Mouse (Mus musculus): ENCODE data around the gene Clic3. TPM values are rescaled to one million over a fixed set of nuclear protein-coding genes. Genes with fewer than 3 reads are reported as not detected.

The Clic3 gene
- total RNA-seq, 2 experiments from 2014 or later: 3.3 to 3.7 TPM

DNA sequence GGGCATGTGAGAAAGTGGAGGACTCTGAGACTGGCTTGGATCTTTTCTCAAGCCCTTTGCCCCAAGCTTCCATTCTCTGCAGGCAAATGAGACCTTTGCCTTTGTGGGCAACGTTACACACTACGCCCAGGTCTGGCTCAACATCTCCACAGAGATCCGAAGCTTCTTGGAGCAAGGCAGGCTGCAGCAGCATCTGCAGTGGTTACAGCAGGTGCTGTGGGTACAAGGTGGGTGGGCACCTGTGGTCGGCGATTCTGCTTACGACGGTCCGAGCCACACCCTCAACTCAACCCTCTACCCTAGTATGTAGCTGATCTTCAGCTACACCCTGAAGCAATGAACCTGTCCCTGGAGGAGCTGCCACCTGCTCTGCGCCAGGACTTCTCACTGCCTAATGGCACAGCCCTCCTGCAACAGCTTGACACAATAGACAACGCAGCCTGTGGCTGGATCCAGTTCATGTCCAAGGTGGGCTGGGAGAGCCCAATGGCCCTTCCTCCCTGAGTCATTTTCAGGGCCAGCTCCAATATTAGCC lies 20.3 kb upstream of the Clic3 start:
- no peak for DNase-seq
- intact Hi-C loops (cut with DNase I): no loop called here

DNA sequence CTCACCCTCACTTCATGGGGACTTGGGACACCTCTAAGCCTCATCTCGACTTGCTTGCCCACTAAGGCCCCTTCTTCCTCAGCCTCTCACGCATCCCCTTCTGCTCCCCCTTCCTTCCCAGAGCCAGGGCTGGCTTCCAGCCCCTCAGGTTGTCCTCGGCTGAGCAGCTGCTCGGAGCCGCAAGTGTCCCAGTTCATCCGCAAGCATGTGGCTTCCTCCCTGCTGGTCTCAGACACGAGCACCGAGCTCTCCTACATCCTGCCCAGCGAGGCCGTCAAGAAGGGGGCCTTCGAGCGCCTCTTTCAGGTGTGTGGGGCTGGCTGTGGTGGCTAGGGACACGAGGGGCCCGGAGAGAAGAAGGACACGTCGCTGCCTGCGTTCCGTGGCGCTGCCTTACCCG lies 15.6 kb upstream of the Clic3 start:
- intact Hi-C loops (cut with DNase I): no loop called here
- DNase-seq: no peak

DNA sequence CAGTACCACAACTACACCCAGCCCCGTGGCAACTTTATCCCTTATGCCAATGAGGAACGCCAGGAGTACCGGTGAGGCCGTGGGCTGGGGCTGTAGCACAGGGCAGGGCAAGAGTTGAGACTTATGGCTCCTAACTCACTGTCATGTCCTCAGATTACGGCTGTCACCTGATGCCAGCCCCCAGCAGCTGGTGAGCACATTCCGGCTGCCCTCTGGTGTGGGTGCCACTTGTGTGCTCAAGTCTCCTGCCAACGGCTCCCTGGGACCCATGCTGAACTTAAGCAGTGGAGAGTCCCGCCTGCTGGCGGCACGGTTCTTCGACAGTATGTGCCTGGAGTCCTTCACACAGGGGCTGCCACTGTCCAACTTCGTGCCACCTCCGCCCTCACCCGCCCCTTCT lies 14.0 kb upstream of the Clic3 start:
- DNase-seq: no peak
- intact Hi-C loops (cut with DNase I): no loop called here

DNA sequence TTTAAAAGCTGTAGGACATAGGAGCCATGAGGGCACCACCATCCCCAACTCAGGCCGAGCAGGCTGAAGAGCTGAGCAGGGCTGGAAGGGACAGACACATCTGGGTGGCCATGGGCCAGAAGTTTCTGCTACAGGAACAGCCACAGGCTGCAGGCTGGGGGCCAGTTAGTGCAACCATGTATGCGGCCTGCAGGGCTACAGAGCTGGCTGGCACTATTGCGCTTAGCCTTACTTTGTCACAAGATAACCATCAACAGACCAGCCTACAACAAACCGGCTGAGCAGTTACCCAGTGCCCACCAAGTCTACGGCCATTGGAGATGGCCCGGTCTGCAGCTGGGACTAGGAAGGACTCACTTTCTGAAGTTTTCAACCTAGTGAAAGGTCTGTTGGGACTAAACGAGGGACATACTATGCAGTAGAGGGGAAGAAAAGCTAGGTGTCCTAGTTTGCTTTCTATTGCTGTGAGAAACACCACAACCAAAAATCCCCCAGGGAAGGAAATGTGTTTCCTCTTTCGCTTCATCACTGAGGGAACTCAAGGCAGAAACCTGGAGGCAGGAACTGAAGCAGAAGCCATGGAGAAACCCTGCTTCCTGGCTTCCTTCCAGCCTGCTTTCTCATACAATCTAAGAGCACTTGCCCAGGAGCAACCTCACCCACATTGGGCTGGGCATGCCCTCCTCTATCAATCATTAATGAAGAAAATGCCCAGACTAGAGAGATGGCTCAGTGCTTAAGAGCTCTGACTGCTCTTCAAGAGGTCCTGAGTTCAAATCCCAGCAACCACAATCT lies 5.6 kb upstream of the Clic3 start:
- intact Hi-C loops (cut with DNase I): no loop called here
- DNase-seq: no peak

- intact Hi-C loops (cut with DNase I): no loop called here
These were observed 3.7 kb upstream of the Clic3 start for GRCm38 (mm10) chr2:25452951-25453350.

GRCm38 (mm10) chr2:25457022-25457896 lies 621 bp downstream of the Clic3 start:
- intact Hi-C loops (cut with DNase I): no loop called here
- DNase-seq: peak in 1 of 2 experiments; percentile 9

More at GRCm38 (mm10) chr2:25452951-25453350, 3.7 kb upstream of the Clic3 start:
- no peak for DNase-seq

DNA sequence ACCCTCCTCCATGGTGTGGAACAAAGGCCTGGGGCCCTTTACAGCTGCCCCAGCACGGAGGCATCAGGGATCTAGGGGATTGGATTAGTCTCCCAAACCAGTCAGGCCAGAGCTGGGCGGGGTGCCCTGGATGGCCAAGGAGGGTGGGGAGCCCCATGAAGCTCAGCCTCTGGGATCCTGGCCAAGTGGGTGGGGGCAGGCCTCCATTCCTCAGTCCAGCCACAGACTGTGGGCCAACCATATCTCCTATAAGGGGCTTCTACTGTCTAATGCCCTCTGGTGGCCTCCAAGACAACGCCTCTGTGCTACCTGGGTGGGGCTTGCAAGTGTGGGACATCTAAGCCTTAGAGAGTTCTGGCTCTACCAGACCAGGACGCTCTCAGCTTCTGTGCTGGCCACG lies 2.3 kb downstream of the Clic3 start:
- peak; percentile 53 to 68 for DNase-seq
- intact Hi-C loops (cut with DNase I): no loop called here

DNA sequence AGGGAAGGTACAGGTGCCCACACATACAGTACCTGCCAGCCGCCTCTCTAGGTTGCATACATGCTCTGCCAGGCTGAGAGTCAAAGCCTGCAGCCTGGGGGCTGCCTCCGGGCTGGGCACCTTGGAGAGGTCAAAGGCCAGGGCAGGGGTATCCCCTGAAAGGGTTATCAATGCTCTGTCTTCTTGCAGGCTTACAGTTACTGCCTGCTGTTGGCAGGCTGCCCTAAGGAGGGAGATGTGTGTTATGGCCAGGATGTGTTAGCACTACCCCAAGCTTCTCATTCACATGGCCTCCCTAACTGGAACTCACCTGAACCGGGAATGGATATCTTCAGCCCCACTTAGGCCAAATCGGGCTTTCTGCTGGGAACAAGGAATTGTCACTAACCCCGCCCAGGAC lies 3.5 kb downstream of the Clic3 start:
- no peak for DNase-seq
- intact Hi-C loops (cut with DNase I): loop anchor here (2.0 kb wide), 1 partner anchor 31 kb away; the partner anchor contains the start of gene Abca2

DNA sequence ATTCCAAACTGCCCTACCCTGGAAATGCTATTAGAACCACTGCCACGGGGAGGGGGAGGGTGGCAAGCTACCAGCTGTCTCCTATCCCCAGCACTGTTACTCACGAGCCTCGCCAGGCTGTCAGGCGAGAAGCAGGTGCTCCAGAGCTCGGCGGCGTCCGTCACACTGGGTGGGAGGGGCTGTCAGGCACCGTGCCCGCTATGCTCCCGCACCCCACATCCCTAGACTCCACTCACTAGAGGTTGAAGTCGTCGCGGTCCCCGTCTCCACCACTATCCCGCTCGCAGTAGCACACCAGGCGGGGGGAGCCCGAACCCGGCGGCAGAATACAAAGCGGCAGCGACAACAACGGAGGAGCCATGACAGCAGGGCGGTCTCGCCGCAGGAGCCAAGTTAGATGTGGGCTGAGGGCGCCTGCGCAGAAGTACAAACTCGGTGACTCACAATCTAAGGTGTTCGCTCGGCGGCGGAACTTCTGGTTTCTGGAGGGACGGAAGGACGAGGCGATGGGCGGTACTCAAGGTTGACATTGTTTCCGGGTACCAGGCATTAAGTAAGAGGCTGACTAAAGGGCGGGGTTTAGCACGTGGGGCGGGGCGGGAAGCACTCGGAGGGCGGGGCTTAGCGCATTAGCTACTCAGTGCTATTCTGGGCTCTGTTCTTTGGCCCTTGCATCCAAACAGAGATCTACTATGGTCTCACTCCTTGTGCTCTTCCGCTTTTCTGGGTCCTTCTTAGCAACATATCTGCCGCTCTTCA lies 4.1 kb downstream of the Clic3 start, which contains the start of gene Paxx:
Gene Paxx (minus strand): TSS at position 544 of the 759 bp plus-strand sequence.
- intact Hi-C loops (cut with DNase I): loop anchor here (2.0 kb wide), 1 partner anchor 32 kb away; the partner anchor contains the start of gene Abca2
- peak; percentile 94 to 96 for DNase-seq

- intact Hi-C loops (cut with DNase I): loop anchor here (2.0 kb wide), 1 partner anchor 33 kb away; the partner anchor contains the start of gene Abca2
- DNase-seq: no peak
These were observed 4.8 kb downstream of the Clic3 start for GRCm38 (mm10) chr2:25461407-25461806.

DNA sequence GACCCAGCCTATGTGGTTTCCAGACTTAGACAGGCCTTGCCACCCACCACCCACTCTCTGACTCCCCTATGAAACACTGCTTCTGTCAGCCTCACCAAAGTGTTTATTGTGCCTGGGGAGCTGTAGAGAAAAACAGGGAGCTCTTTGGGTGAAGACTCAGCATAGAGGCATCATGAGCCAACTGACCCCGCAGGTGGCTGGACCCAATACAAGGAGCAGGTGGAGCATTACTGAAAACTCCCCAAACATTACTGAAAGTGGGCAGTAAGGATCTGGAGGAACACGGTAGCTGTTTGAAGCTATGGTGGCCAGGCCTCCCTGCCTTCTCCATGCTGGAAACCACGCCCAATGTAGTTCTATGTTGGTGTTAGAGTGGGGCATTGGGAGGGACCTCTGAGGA lies 7.0 kb downstream of the Clic3 start:
- no peak for DNase-seq
- intact Hi-C loops (cut with DNase I): no loop called here

DNA sequence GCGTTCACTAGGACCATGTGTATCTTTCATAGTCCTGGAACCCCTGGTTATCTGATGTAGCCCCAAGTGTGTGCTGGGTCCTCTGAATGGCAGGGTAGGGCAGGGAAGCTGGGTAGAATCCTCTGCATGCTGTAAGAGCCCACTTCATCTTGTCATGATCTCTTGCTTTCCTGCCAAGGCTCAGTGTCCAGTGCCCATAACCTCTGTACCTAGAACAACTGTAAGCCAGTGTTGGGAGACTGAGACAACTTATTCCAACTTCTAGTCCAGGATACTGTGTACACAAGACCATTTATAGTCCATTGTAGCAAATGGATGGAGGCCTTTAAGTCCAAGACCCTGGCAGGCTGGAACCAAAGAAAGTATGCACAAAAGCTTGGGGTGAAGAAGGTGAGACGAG lies 8.6 kb downstream of the Clic3 start:
- intact Hi-C loops (cut with DNase I): no loop called here
- DNase-seq: no peak

DNA sequence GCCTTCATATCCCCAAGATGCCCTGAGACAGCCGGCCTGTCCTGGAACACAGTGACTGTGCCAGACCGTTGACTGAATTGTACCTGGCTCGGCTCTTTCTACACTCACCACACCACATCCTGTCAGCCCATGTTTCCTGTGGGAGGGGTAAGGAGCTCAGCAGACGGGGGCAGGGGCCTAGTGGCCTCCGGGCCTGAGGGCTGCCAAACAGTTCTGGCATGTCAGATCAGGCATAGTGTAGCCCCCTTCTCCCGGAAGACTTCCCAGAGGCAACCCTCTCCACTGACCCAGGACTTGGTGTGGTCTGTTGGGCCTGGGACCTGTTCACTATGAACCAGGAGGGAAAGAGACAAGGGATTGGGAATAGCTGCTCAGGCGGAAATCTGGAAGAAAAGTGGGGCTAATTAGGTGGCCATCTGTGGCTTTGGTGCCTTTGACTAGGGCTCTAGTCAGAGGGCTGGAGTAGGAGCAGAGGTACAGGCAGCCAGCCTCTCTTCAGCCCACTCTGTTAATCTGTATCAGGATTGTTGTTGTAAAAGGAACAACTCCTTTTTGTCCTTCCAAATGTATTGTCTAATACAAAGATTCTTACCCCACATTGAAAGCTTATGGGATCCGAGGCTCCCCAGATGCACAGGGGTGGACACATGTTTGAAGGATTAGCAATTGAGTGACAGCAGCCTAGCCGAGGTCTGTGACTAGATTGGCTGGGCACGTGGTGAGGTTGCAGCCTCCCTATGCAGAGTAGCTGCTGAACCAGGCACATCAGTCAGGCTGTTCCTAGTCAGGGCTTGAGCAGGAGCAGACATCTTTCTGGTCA lies 9.4 kb downstream of the Clic3 start:
- intact Hi-C loops (cut with DNase I): no loop called here
- DNase-seq: peak in 1 of 2 experiments; percentile 13

DNA sequence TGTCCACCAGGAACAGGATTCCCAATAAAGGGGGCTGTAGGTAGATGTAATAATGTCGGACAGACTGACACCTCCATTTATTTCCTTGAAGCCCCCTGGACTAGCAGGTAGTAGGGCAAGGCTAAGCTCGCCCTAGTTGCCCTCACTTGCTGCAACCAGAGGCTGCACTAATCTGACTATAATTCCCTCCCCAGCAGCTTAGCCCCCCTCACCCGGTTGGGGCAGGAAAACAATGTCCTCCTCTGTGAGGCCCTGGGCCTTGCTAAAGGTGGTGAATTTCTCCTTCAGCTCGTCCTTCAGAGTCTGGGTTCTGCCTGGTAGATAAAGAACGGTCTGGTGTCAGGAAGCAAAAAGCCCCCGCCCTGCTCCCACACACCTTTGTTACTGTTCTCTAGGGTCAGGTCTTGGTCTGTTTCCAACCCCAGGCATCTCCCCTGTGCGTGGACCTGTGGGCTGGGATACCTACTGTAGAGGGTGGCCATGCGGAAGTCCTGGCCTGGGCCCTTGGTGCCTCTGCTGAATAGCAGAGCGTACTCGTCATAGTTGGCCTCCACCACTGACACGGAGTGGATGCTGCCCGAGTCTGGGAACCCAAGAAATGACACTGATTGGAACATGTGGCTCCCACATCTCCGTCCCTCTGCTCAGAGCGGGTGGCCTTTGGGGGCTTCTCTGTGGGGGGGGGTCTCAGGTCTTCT lies 11.1 kb downstream of the Clic3 start:
- peak; percentile 54 to 58 for DNase-seq
- intact Hi-C loops (cut with DNase I): no loop called here

- intact Hi-C loops (cut with DNase I): no loop called here
- DNase-seq: peak; percentile 76 to 82
These were observed 12.6 kb downstream of the Clic3 start for GRCm38 (mm10) chr2:25468962-25469915.

- DNase-seq: no peak
- intact Hi-C loops (cut with DNase I): no loop called here
These were observed 13.3 kb downstream of the Clic3 start, which contains the start of gene Ptgds for GRCm38 (mm10) chr2:25469969-25470368. Ptgds (minus strand) TSS chr2:25470046.

GRCm38 (mm10) chr2:25472550-25472949 lies 15.9 kb downstream of the Clic3 start:
- intact Hi-C loops (cut with DNase I): no loop called here
- no peak for DNase-seq

DNA sequence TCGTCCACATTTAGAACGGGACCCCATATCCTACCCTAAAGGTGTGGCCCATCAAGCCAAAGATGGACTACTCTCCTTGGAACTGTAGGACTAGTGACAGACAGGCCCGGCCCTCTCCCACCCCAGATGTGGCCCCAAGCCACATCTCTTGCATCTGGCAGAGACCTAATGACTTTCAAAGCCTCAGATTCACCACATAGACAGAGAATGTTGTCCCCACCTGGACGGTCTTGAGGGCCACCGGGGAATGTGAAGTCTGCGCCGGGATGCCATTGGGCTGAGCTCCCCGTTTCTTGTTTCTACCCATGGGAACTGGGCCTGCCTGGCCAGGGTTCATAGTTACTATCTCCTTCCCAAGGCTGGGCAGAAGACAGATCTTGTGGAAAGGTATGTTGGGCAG lies 20.9 kb downstream of the Clic3 start:
- DNase-seq: no peak
- intact Hi-C loops (cut with DNase I): no loop called here
